Mouse (Mus musculus): ENCODE data around the gene Zfp420. TPM values are rescaled to one million over a fixed set of nuclear protein-coding genes. Genes with fewer than 3 reads are reported as not detected.

Zfp420 gene
- polyA plus RNA-seq, 1 experiment: 5.3 TPM

DNA sequence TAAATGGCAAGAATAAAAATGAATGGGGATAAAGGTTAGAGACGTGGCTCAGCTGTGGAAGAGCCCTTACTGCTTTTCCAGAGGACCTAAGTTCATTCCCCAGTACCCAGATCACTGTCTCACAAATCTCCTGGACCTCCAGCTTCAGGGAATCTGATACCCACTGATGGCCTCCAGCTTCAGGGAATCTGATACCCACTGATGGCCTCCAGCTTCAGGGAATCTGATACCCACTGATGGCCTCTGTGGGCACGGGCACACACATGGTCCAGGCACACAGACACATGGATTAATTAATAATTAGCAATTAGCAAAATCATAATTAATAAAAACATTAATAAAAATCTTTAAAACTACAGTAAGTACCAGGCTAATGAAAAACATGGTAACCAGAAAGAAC is 63.0 kb downstream of the Zfp420 start:
- Histone ChIP-seq H3K4me1 (ENCODE audit: control insufficient read depth, insufficient read depth, low read length) (no peaks in the 10 kb centered on the region), H3K4me3 (replicated peaks; ENCODE audit: control insufficient read depth, low read depth, low read length) (no peak overlapping the region), H3K27ac (ENCODE audit: control insufficient read depth, insufficient read depth, low read depth, low read length, poor library complexity) (no peak overlapping the region)
- WGBS: 60% methylated on average over 2 of the region's 2 CpGs
- TF ChIP-seq CTCF (IDR thresholded peaks at IDR 0.05; ENCODE audit: control insufficient read depth, insufficient read depth, low read length) (no peak), POLR2A (IDR thresholded peaks at IDR 0.05; ENCODE audit: borderline replicate concordance, control insufficient read depth, low read depth, low read length) (no peak)

Other genes with a start within 250 kb of the Zfp420 start
- not detected in 2 replicates for gene Catsperg2, start 132.9 kb upstream of the Zfp420 start, polyA plus RNA-seq (2011; ENCODE audit: insufficient read depth, insufficient read length, low replicate concordance, missing spikeins)
- 2.0 and 3.3 TPM in 2 replicates for gene Zfp84, start 91.4 kb upstream of the Zfp420 start, polyA plus RNA-seq (2011; ENCODE audit: insufficient read depth, insufficient read length, low replicate concordance, missing spikeins)
- 0.57 TPM in 2 replicates for gene Zfp30, start 76.0 kb upstream of the Zfp420 start, polyA plus RNA-seq (2011; ENCODE audit: insufficient read depth, insufficient read length, low replicate concordance, missing spikeins)
- 2.1 and 3.8 TPM in 2 replicates for gene Zfp790, start 43.9 kb upstream of the Zfp420 start, polyA plus RNA-seq (2011; ENCODE audit: insufficient read depth, insufficient read length, low replicate concordance, missing spikeins)
- gene Zfp940, start 6.3 kb upstream of the Zfp420 start, polyA plus RNA-seq (2011; ENCODE audit: insufficient read depth, insufficient read length, low replicate concordance, missing spikeins): 0.34 and 6.7 TPM in 2 replicates
- 0.97 and 3.4 TPM in 2 replicates for gene Zfp27, start 46.6 kb downstream of the Zfp420 start, polyA plus RNA-seq (2011; ENCODE audit: insufficient read depth, insufficient read length, low replicate concordance, missing spikeins)
- 1.6 and 3.9 TPM in 2 replicates for gene Zfp383, start 48.2 kb downstream of the Zfp420 start, polyA plus RNA-seq (2011; ENCODE audit: insufficient read depth, insufficient read length, low replicate concordance, missing spikeins)
- 1.2 and 3.2 TPM in 2 replicates for gene Zfp74, start 94.1 kb downstream of the Zfp420 start, polyA plus RNA-seq (2011; ENCODE audit: insufficient read depth, insufficient read length, low replicate concordance, missing spikeins)
- gene Zfp568, start 124.0 kb downstream of the Zfp420 start, polyA plus RNA-seq (2011; ENCODE audit: insufficient read depth, insufficient read length, low replicate concordance, missing spikeins): 2.6 and 11.8 TPM in 2 replicates
- gene Zfp14, start 191.4 kb downstream of the Zfp420 start, polyA plus RNA-seq (2011; ENCODE audit: insufficient read depth, insufficient read length, low replicate concordance, missing spikeins): 0.52 and 0.66 TPM in 2 replicates
- gene Zfp82, start 212.9 kb downstream of the Zfp420 start, polyA plus RNA-seq (2011; ENCODE audit: insufficient read depth, insufficient read length, low replicate concordance, missing spikeins): 0.97 and 5.7 TPM in 2 replicates
- not detected in 2 replicates for gene Gm26920, start 230.4 kb downstream of the Zfp420 start, polyA plus RNA-seq (2011; ENCODE audit: insufficient read depth, insufficient read length, low replicate concordance, missing spikeins)
- 2.0 and 5.9 TPM in 2 replicates for gene Zfp566, start 230.5 kb downstream of the Zfp420 start, polyA plus RNA-seq (2011; ENCODE audit: insufficient read depth, insufficient read length, low replicate concordance, missing spikeins)
- gene Zfp260, start 234.8 kb downstream of the Zfp420 start, polyA plus RNA-seq (2011; ENCODE audit: insufficient read depth, insufficient read length, low replicate concordance, missing spikeins): 9.3 and 27.6 TPM in 2 replicates